Mouse (Mus musculus) embryonic fibroblast, embryonic 13.5 days (primary cell): ENCODE measurements around the gene Atg4b. TPM values are rescaled to one million over a fixed set of nuclear protein-coding genes. Genes with fewer than 3 reads are reported as not detected.
"Not testable (repeated sequence)": the region's sequence is repeated elsewhere in the genome, so short reads cannot be mapped to it uniquely, and the experiment has no call there.

Experiments
- H3K27ac ChIP-seq: 2 replicates; pipeline ENCODE4 v1.5.1; 2012; ENCODE audit warnings: low read length, control low read depth, inconsistent platforms; ENCODE audit not compliant: insufficient read depth
- H3K4me1 ChIP-seq: 2 replicates; pipeline ENCODE4 v1.6.1; 2011; ENCODE audit warnings: low read length; ENCODE audit not compliant: control insufficient read depth, insufficient read depth
- H3K4me3 ChIP-seq: 2 replicates; pipeline ENCODE4 v1.5.1; 2011; ENCODE audit warnings: mild to moderate bottlenecking, control low read depth, low read length; ENCODE audit not compliant: insufficient read depth
- CTCF ChIP-seq: IDR thresholded peaks from 2 replicates; pipeline ENCODE4 v1.5.1; 2011; ENCODE audit warnings: mild to moderate bottlenecking, control low read depth, low read length, moderate library complexity, borderline replicate concordance; ENCODE audit not compliant: insufficient read depth
- POLR2A ChIP-seq: IDR thresholded peaks from 2 replicates; pipeline ENCODE4 v1.6.1; 2011; ENCODE audit warnings: low read depth, mild to moderate bottlenecking, control low read depth, low read length, moderate library complexity
- polyA plus RNA-seq: library from polyadenylated mRNA; stranded (reverse); fragments of >200 nt; gene quantifications from 2 replicates; pipeline ENCODE4 v1.2.4, GENCODE M21; 2011; ENCODE audit warnings: low read depth; ENCODE audit not compliant: missing spikeins, insufficient read length

The Atg4b gene
- polyA plus RNA-seq, 1 experiment: 110 TPM

GRCm38 (mm10) chr1:93825771-93826539 is 74.7 kb downstream of the Atg4b start:
- TF ChIP-seq CTCF (no peak), POLR2A (no peak; the same call in 1 of the 2 replicates)
- Histone ChIP-seq H3K27ac (0 out of 2 replicates have a peak overlapping the region, but pooled peaks have one; percentile 1), H3K4me3 (peak overlapping the region; percentile 44), H3K4me1 (no peaks in the 10 kb centered on the region)

DNA sequence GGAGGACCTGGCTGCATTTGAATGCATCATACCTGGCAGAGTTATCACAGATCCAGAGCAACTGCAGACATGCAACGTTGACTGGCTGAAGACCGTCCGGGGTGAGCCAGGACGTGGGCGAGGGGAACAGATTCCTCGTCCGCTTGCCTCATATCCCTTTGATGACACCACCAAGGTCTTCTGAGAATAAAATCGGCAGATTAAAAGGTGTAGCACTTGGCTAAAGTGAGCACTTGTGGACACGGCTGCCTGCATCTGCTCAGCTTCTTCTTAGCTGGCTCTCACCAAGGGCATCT is 75.2 kb downstream of the Atg4b start:
- Histone ChIP-seq H3K27ac (no peak overlapping the region), H3K4me3 (no peak overlapping the region), H3K4me1 (no peaks in the 10 kb centered on the region)
- TF ChIP-seq POLR2A (no peak; the same call in 1 of the 2 replicates), CTCF (no peak)

GRCm38 (mm10) chr1:93832754-93833360 is 81.6 kb downstream of the Atg4b start:
- not testable (repeated sequence) for H3K27ac ChIP-seq, H3K4me1 ChIP-seq, H3K4me3 ChIP-seq

DNA sequence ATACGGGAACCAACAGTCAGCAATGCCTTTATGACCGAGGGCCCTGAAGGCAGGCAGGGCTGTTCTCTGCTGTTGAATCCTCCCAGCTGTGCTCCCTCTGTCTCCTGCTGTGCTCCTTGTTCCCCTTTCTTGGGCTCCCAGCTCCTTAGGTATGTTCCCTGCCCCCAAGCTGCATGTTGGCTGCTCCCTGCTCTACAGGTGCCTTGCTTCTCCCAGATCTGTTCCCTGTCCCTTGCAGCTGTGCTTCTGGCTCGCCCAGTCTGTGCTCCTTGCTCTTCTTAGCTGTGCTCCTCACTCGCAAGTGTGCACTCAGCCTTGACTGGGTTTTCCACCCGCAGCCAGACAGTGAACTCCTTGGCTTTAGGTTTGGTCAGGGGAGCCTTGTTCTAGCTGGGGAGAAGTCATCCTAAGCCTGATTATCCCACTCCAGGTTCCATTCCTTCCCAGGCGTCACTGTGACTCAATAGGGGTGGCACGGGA is 83.4 kb downstream of the Atg4b start:
- Histone ChIP-seq H3K4me1 (peaks cover 2% of the 10 kb centered on the region; the same call in 1 of the 2 replicates), H3K27ac (no peak overlapping the region), H3K4me3 (no peak overlapping the region)
- TF ChIP-seq POLR2A (no peak), CTCF (no peak)

GRCm38 (mm10) chr1:93835211-93835610 is 83.9 kb downstream of the Atg4b start:
- H3K4me1 ChIP-seq: peaks cover 2% of the 10 kb centered on the region; the same call in 1 of the 2 replicates
- no peak overlapping the region for H3K4me3 ChIP-seq
- TF ChIP-seq CTCF (no peak), POLR2A (no peak)
- peak overlapping the region; percentile 63 for H3K27ac ChIP-seq

- Histone ChIP-seq H3K4me3 (no peak overlapping the region), H3K4me1 (peaks cover 2% of the 10 kb centered on the region; the same call in 1 of the 2 replicates), H3K27ac (peak overlapping the region; percentile 63)
- TF ChIP-seq POLR2A (no peak), CTCF (no peak)
Measured at GRCm38 (mm10) chr1:93835876-93836531, 84.7 kb downstream of the Atg4b start.

DNA sequence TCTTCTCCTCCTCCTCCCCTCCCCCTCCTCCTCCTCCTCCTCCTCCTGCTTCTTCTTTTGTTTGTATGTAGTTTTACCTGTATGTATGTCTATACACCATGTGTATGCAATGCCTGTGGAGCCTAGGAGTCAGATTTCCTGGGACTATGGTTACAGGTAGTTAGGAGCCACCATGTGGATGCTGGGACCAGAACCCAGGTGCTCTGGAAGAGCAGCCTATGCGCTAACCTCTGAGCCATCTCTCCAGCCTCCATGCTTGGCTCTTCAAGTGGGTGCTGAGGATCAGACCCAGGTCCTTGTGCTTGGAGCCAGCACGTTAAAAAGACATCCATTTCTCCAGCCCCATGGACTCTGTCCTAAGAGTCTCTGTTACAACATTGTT is 85.2 kb downstream of the Atg4b start:
- no peak overlapping the region for H3K27ac ChIP-seq
- no peak for TF ChIP-seq CTCF
- no peak for TF ChIP-seq POLR2A
- peaks cover 2% of the 10 kb centered on the region; the same call in 1 of the 2 replicates for H3K4me1 ChIP-seq
- no peak overlapping the region for H3K4me3 ChIP-seq

- H3K4me3 ChIP-seq: no peak overlapping the region
- peaks cover 2% of the 10 kb centered on the region; the same call in 1 of the 2 replicates for H3K4me1 ChIP-seq
- H3K27ac ChIP-seq: no peak overlapping the region
- TF ChIP-seq CTCF (no peak), POLR2A (no peak)
Measured at GRCm38 (mm10) chr1:93837335-93837734, 86.0 kb downstream of the Atg4b start.

DNA sequence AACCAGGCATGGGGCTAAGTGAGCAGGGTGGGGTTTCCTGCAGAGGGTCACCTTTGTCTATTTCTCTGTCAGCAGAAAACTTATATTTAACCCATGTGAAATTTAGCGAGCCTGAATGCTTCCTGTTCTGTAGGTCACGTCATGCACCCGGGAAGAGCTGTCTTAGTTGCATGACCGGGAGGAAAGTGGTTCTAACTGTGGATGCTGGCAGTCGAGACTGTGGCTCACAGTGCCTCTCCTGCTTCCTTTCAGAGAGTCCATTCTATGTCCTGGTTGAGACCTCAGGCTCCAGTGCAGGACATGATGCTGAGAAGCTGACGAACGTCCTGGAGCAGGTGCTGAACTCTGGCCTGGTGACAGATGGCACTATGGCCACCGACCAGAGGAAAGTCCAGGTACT is 87.3 kb downstream of the Atg4b start:
- not testable (repeated sequence) for H3K4me3 ChIP-seq, H3K27ac ChIP-seq, H3K4me1 ChIP-seq

Other genes starting within 250 kb of the Atg4b start
- 42.3 and 47.7 TPM in 2 replicates for gene Farp2, start 239.4 kb upstream of the Atg4b start, polyA plus RNA-seq
- 100 and 115 TPM in 2 replicates for gene Stk25, start 92.8 kb upstream of the Atg4b start, polyA plus RNA-seq
- gene Bok, start 65.8 kb upstream of the Atg4b start, polyA plus RNA-seq: 11.9 and 17.0 TPM in 2 replicates
- gene Thap4, start 3.4 kb downstream of the Atg4b start, polyA plus RNA-seq: 34.5 and 38.7 TPM in 2 replicates
- gene Dtymk, start 50.4 kb downstream of the Atg4b start, polyA plus RNA-seq: 81.7 and 95.6 TPM in 2 replicates
- gene Ing5, start 52.5 kb downstream of the Atg4b start, polyA plus RNA-seq: 10.6 and 10.7 TPM in 2 replicates
- gene D2hgdh, start 73.4 kb downstream of the Atg4b start, polyA plus RNA-seq: 7.9 and 12.7 TPM in 2 replicates
- gene Gal3st2, start 109.8 kb downstream of the Atg4b start, polyA plus RNA-seq: not detected in 2 replicates
- not detected in 2 replicates for gene Gal3st2b, start 166.8 kb downstream of the Atg4b start, polyA plus RNA-seq
- 0.07 TPM in 1 of 2 replicates, not detected in the other for gene Gal3st2c, start 239.0 kb downstream of the Atg4b start, polyA plus RNA-seq